Mouse (Mus musculus): ENCODE measurements at regions not wholly inside any gene's neighbourhood (a gene's known extent, or its start where the extent isn't known, plus 50 kb on each side); places are given as distances from the start of the nearest gene placed in this dataset.

DNA sequence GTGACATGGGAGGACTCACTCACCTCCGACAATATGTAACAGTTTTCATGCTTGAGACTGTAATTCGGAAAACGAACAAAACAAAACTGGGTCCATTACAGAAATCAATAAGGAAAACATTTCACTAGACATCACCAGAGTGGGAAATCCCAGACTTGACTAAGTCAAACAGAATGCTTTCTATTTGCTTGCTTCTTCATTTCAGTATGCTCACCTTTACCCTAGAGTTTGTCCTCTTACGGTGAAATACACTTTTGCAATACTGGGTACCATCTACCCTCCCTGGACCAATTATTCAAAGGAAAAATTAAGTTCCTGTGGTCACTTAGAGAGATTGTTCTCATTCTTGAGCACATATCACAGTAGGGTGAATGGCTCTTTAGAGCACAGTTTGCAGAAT lies 613.4 kb upstream of the 4930412O13Rik start:
- ChIA-PET POLR2A (interaction anchor here in 1 of 4 experiments (0.5 kb wide), 1 partner anchor 150 kb away, joined by 4 read pairs; no protein-coding TSS in a partner anchor), CTCF (no interaction called here)

DNA sequence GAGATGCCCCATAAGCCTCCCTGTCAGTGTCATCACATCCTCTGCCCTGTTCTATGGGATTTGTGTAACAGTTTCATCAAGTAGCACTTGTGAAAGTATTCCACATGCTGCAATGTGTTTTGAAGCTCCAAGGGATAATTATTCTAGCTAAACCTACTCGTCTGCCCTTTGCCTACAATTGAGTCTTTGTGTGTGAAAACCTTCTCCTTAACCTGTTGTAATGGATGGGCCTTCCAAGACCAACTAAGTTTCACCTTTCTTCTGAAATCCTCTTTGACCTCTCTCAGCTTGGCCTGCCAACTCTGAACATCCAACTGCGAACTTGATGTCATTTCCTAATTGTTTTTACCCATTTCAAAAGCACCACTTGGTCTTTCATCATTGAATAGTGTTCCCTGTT lies 597.6 kb upstream of the 4930412O13Rik start:
- ChIA-PET POLR2A (no interaction called here), CTCF (no interaction called here)

DNA sequence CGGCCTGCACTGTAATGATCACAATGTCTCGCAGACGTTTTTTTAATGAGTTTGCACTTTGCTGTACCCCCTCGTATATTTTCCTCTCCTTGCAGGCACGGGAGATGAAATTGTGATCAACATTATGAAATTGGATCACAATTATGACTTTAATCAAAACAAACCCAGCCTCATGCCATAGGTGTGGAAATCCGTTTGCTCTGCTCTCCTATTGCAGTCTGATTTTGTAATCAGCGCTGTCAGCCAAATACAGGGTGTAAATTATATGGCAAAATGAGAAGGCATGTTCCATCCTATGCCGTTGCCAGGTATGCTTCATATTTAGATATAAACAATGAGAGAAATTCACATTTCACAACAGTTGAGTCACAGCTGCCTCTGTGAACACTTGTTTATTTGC lies 595.3 kb upstream of the 4930412O13Rik start:
- CTCF ChIA-PET: no interaction called here

DNA sequence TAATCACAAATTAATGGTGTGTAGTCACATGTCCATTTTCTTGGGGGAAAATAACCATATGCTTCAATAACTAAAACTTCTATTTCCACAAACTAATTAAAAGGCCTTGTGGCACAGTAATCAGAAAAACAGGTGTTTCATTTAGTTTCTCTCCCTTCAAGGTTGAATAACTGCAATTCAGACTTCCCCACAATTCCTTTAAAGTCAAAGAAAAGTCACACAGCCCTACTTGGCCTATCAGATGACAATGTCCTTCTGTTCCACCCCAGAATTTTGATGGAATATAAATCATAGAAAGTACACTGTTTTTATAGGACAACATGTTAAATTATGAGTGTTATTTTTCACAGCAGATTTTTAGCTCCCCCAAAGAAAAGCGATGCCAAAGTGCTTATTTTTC lies 594.0 kb upstream of the 4930412O13Rik start:
- CTCF ChIA-PET: no interaction called here
- POLR2A ChIA-PET: no interaction called here

More for the DNA sequence above, 595.3 kb upstream of the 4930412O13Rik start:
- POLR2A ChIA-PET: no interaction called here

DNA sequence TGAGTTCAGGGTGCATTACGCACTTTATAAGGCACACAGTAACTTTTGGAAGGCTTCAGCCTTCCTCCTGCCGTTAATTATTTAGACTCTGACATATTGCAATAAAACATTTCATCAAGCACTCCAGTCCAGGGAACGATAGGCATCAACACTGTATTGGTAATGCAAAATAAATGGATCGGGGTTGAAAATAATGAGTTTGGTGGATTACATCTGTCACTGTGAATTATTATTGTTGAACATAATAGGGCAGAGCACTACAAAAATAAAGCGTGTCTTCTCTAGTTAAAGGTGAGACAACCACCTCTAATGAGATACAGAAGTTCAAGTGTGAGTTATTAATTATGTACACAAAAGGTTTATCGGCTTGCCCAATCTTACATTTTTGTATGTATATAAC lies 593.4 kb upstream of the 4930412O13Rik start:
- CTCF ChIA-PET: no interaction called here
- POLR2A ChIA-PET: no interaction called here

DNA sequence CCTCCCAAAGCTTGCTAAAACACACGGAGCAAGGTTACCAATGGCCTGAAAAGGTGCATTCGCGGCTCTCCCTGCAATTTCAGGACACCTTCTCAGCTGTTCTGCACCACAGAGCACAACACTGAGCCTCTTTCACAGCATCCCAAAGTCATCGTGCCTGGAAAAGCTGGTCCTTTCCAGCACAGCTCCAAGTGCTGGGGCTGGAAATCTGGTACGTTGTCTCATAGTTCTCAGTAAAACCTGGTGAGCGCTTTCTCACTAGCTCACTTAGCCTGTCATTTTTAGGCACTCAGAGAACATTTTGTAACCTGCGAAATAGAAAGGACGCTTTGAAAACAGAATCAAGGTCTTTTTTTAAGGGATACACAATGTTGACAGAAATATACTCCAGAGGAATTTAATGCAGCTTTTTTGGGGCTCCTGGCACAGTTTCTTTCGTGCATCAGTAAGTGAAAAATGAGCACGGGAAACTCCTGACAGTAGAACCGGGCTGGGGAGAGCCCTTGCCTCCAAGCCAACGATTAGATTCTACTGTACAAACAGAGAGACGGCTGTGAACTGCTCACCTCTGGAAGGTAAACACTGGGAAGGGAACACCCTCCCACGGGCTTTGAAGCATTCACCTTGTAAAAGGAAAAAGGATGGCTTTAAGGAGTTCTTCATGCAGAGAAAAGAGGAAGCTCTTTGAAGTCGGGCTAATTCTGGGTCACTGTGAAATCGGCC lies 549.3 kb upstream of the 4930412O13Rik start:
- POLR2A ChIA-PET: no interaction called here
- CTCF ChIA-PET: no interaction called here

DNA sequence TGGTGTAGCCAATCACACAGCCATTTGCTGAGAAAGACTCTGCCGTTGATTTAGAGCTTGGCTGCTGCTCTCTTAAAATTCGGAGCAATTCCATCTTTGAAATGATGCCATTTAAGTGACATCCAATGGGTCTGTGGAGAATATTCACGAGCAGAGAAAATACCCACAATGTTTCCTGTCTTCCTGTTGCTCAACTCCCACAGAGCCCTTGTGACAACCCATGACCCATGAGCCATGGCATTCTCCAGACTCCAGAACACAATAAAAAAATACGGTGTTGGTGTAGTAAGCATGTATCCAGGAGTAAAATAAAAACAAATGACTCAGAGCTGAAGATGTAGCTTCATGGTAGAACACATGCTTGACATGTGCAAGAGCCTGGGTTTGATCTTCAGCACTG lies 532.1 kb upstream of the 4930412O13Rik start:
- CTCF ChIA-PET: no interaction called here
- POLR2A ChIA-PET: no interaction called here

DNA sequence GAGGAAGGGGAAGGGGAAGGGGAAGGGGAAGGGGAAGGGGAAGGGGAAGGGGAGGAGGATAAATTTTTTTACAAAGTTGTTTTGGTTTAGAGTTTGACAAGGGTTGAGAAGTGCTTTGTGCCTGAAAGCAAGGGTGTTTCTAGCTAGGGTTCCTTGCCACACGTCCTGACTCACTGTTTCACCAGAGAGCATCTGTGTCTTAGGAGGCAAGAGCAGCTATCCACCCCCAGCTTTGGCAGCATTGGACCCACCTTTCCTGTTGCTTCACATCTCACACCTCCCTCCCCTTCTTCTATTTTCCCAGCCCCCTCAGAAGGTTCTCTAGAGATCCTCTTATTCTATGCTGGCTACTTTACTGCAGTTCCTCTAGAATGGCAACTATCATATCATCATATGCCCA lies 531.1 kb upstream of the 4930412O13Rik start:
- ChIA-PET POLR2A (no interaction called here), CTCF (interaction anchor here in 1 of 4 experiments (0.7 kb wide), 1 partner anchor 390 kb away, joined by 6 read pairs; no protein-coding TSS in a partner anchor)

DNA sequence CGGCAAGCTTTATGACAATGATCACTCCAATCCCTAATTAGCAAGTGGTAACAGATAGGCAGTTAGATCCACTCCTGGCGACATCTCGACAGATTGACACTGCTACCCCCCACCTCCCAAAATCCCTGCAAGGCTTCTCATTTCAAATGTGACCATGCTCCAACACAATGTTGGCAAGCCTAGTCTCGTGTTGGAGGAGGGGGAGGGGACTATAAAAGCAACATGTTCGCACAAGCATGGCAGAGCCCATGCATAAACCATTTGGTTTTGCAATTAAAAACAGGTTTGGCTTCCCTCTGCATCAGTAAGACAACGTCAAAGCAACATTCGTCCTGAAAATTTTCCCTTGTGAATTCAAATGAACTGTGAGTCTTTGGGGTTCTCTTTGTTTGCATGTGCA lies 528.9 kb upstream of the 4930412O13Rik start:
- ChIA-PET POLR2A (no interaction called here), CTCF (no interaction called here)

DNA sequence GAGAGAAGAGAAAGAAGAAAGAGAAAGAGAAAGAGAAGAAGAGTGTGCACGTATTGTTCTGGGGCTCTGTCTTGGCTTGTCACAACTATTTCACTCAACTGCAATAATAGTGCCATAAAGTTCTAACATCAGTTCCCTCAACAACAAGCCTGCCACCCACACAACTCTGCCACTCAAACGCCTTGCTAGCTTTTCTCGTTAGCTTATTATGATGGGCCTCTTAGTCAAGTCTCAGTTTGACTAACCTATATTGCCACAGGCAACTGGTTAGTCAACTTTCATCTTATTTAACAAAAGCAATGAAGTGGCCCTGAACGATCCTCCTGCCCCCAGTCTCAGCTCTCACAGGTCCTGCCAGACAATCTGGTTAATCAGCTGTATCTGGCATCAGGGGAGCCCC lies 521.0 kb upstream of the 4930412O13Rik start:
- ChIA-PET CTCF (interaction anchor here in 1 of 4 experiments (0.5 kb wide), 1 partner anchor 651 kb away, joined by 3 read pairs; no protein-coding TSS in a partner anchor), POLR2A (no interaction called here)

DNA sequence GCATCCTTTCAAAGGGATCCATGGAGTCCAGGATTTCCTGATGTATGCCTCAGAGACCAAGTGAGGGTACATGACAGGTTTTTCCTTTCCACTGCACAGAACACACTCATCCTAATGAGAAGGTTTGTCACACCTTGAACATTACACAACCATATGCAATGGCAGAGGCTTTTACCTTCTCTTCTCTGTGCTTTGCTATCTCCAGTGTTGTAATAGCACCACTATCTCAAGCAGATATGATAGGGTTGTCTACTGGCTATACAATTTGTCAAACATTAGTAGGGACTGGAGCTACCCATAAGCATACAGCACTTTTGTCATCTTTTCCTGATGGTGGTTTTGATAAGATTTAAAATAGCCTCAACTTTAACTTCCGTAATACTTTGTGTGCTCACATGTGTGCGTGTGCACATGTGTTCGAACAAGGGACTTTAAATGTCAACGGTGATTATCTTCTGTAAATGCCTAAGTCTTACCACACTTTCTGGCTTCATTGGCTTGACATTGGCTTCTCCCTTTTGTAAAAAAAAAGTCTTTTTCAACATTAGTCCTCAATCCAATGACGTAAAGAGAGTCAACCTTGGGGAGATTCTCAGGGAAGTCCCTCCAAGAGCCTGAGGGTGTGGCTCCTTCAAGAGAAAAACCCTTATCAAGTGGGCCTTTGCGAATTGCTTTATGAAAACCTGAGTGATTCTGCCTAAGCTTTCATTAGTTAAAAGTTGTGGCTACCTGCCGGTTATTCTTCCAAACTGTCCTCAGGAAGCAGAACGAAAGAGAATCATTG lies 513.1 kb upstream of the 4930412O13Rik start:
- ChIA-PET CTCF (interaction anchor here in 1 of 4 experiments (0.7 kb wide), 1 partner anchor 270 kb away, joined by 3 read pairs; no protein-coding TSS in a partner anchor), POLR2A (no interaction called here)

DNA sequence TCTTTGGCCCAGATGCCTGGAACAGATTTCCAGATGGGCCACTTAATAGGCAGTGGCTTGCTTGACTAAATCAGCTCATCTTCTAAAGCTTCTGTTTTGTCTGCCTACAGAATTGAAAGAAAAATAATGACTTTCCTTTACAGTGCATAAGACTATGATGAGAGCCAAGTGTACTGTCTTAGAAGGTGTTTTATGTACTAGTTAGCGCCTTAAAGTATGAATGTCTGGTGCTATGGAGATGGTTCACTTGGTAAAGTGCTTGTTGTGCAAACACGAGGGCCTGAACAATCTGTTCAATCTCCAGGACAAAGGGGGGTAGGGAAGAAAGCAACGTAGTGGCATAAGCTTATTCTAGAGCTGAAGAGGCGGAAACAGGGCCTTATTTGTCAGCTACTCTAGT lies 511.5 kb upstream of the 4930412O13Rik start:
- ChIA-PET CTCF (no interaction called here), POLR2A (no interaction called here)

DNA sequence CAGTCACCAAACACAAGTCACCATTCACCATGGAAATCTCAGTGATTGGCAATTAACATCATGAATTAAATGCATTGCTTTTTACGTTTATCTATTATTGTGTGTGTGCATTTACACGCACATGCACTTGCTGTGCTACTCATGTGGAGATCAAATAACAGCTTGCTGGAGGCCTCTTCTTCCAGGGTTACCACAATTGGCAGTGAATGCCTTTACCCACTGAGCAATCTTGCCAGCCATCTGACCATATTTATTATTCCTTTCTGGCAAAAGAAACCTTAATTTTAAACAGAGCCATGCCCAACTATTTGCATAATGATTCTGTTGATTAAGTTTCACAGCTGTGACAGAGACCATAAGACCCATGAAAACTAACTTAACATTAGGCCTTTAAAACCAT lies 494.5 kb upstream of the 4930412O13Rik start:
- POLR2A ChIA-PET: no interaction called here
- CTCF ChIA-PET: no interaction called here

DNA sequence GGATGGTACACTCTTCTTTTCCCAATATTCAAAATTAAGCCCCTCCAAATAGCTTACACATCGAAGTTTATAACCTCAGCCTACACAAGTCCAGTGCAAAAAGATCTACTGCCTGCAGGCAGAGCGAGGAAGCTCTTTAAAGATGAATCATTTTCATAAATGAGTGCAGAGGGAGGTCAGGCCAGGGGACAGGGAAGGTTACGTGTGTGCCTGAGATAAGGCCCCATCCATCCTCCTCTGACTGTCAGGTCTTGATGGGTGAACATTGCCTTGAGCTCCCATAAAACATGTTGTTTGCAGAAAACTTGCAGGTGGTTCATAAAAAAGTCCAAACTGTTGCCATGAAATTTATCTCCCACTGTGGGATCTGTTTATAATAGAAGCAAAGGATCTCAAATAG lies 493.0 kb upstream of the 4930412O13Rik start:
- ChIA-PET CTCF (no interaction called here), POLR2A (no interaction called here)

DNA sequence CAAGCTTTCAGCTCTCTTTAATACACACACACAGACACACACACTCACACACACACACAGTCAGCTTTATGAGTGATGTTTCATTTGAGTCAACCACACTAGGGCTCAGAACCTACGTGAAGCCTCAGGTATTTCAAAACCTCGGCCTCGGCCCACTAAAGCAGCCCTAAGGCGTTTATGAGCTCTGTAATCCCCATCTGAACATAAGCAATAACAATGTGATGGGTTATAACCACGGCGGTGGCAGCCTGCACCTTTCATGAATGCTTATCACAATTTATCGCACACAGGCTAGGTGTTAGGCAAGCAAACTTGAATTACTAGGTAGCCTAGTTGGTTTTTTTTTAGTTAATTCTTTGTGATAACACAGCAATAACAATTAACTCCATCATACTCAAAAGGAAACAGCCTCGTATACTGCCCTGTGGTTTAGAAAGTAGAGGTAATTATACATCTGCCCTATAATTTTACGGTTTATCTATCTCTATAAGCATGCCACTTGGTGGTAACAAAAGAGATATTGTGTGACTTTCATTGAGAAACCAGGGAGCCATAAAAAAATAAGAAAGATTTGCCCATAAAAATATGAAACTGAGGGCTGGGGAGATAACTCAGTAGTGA lies 485.6 kb upstream of the 4930412O13Rik start:
- ChIA-PET POLR2A (no interaction called here), CTCF (no interaction called here)

DNA sequence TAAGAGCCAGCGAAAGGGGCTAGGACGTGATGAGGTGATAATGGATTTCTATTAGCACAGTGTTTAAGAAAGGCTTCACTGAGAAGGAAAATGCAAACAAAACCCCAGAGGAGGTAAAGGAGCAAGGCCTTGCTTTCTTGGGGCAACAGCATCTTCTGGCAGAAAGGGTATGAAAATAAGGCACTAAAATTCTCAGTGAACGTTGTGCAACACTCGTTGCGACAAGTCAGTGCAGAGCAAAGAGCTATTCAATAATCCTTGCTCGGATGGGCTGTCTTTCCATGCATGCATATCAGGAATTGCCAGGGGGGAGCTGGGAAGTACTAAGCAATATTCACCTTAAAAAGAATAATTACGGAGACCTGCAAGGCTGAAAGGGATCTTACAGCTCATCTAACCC lies 479.6 kb upstream of the 4930412O13Rik start:
- POLR2A ChIA-PET: interaction anchor here in 1 of 4 experiments (0.6 kb wide), 1 partner anchor 653 kb away, joined by 4 read pairs; no protein-coding TSS in a partner anchor
- CTCF ChIA-PET: no interaction called here

DNA sequence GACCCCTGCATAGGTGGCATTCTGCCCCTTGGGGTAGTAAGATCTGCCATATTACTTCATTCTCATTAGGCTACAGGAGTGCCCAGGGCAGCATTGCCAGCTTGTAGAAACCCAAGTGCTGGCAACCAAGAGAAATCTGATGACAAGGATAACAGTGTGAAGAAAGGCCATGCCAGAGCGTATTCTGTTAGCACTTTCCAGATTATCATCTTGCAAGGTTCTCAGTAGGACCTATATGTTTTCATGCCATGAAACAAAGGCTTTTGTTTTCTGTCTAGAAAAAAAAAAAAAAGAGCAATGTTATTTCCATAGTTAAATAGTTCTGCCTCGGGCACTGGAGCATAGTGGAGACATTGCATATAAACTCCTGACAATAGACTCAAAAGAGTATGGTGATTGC lies 478.8 kb upstream of the 4930412O13Rik start:
- POLR2A ChIA-PET: interaction anchor here in 1 of 4 experiments (0.6 kb wide), 1 partner anchor 652 kb away, joined by 4 read pairs; no protein-coding TSS in a partner anchor
- CTCF ChIA-PET: interaction anchor here in 1 of 4 experiments (0.8 kb wide), 1 partner anchor 30 kb away, joined by 5 read pairs; no protein-coding TSS in a partner anchor

DNA sequence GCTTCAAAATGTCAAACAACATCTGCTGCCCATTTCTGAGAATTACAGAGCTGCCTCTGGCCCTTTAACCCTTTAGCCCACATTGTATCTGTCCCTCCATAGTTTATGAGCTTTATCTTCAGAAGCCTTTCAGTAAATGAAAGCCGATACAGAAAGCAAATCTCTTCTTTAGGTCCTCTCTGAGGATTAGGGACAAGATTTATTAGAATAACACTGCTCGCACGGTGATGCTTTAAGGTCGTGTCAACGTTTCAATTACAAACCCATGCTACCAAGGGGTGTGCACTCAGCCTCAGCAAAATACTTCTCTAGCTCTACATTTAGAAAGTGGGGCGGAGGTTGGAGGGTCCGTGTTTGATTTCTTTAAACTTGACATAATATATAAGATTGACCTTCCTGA lies 472.0 kb upstream of the 4930412O13Rik start:
- CTCF ChIA-PET: no interaction called here
- POLR2A ChIA-PET: no interaction called here

DNA sequence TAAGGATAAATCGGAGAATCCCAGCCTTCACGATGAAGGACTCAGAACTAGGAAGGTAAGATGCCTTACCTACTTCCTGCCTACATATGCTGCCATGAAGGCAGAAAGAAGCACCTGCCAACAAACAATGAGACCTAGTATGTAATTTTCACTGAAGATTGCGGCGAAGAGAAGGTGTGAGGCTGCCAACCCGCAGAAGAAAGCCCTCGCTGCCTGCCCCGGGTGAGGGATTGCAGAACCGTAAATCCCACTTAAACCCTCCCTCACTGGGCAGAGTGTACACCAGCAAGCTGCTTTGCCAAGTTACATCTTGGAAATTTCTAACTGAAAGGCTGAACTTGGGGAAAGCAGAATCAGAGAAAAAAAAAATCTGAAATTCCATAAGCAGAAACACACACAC lies 458.4 kb upstream of the 4930412O13Rik start:
- ChIA-PET POLR2A (no interaction called here), CTCF (no interaction called here)

DNA sequence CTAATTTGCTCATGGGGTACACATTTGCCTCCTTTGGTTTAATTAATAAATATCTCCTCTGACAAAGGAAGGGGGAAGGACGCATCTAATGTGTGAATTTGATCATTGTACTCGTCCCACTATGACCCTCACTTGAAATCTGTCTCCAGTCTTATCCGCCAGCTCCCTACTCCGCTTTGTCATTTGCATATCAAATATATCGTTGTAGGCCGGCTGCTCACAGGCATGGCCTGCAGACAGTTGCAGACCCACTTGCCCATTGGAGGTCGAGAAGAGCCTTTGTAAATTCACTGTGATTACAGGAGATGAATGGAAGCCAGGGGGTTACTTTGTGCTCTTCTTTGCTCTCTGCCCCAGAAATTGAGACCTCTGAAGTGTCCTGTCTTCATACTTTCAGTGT lies 457.5 kb upstream of the 4930412O13Rik start:
- ChIA-PET POLR2A (interaction anchor here in 2 of 4 experiments (0.6 to 0.7 kb wide), 2 partner anchors 19 to 472 kb away, joined by 3 read pairs; no protein-coding TSS in a partner anchor), CTCF (no interaction called here)

Measured in embryonic stem cell, embryonic (primary cell).